Mouse (Mus musculus) CD4-positive, CD25-positive, alpha-beta regulatory T cell, adult 2 months (primary cell): ENCODE data around the gene Fbxo9.

Experiments used
- DNase-seq: peaks from one replicate; pipeline ENCODE4 v3.0.0-alpha.2; 2012; ENCODE audit warnings: low read depth, low spot score

Gene Fbxo9

DNA sequence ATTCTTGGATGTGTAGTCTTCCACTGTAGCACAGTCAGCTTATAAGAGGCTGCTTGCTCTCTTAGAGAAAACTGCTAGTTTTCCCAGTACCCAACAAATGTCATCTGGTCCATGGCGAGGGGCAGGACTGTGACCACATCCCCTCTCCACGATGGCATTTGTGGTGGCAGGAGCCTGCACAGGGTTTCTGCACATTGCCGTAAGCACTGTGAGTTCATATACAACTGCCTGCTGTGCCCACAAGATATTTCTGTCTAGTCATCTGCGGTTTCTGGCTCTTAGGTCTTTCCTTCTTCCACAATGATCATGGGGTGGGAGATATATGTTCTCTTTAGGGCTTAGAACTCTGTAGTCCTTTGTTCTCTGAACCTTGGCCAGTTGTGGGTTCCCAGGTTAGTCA lies 37.2 kb downstream of the Fbxo9 start:
- DNase-seq: no peak

DNA sequence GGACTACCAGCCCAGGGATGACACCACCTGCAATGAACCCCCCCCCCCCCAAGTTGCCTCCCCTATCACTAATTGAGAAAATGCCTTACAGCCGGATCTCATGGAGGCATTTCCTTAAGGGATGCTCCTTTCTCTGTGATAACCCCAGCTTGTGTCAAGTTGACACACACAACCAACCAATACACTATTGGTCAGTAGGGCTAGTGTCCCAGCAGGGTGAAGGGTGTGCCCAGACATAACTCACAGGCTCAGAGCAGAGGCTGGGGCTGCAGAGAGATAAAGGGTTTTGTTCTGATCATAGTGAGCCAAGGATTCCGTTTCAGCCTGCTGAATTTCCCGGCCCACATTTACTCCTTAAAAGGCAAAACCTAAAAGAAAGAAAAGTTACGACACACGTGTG lies 38.4 kb downstream of the Fbxo9 start:
- no peak for DNase-seq

GRCm38 (mm10) chr9:78064121-78064520 lies 44.7 kb downstream of the Fbxo9 start:
- DNase-seq: no peak

GRCm38 (mm10) chr9:78062392-78062791 lies 46.5 kb downstream of the Fbxo9 start:
- DNase-seq: no peak

DNA sequence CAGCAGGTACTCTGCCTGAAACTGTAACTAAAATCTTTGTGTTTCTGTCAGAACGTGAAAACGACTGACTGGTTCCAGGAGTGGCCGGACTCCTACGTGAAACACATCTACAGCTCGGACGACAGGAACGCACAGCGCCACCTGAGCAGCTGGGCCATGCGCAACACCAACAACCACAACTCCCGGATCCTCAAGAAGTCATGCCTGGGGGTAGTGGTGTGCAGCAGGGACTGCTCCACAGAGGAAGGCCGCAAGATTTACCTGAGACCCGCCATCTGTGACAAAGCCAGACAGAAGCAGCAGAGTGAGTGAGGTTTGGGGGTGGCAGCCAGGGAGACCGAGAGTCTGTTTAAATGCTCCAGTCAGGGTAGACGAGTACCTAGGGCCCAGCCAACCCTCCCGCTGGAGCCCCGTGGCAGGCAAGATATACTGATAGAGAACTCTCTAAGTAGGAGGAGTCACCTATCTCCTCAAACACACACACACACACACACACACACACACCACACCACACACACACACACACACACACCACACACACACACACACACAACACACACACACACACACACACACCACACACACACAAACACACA lies 49.2 kb downstream of the Fbxo9 start:
- no peak for DNase-seq

DNA sequence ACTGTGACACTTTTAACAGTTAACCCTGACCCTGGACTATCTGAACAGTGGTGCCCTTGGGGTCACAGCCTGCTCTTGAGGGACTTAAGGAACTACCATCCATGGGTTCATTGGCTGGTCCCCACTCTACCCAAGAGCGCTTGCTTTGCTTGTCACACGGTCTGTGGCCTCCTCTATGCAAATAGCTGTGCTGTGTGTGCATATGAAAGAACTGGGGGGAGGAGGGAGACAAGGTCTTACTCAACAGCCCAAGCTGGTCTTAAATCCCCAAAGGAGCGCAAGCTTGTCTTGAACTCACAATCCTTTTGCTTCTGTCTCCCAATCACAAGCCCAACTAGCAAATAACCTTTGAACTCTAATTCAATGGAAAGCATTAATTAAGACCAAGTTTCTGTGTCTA lies 54.6 kb downstream of the Fbxo9 start:
- DNase-seq: no peak

GRCm38 (mm10) chr9:78053821-78054220 lies 55.0 kb downstream of the Fbxo9 start:
- DNase-seq: no peak

- DNase-seq: no peak
Observed at GRCm38 (mm10) chr9:78051677-78052076, 57.2 kb downstream of the Fbxo9 start, which contains the start of gene Gcm1. TSS of gene Gcm1 (plus strand) at chr9:78051924.

GRCm38 (mm10) chr9:78050452-78050970 lies 58.4 kb downstream of the Fbxo9 start:
- no peak for DNase-seq

- DNase-seq: peak; percentile 21
Observed at GRCm38 (mm10) chr9:78046755-78047154, 62.1 kb downstream of the Fbxo9 start.

DNA sequence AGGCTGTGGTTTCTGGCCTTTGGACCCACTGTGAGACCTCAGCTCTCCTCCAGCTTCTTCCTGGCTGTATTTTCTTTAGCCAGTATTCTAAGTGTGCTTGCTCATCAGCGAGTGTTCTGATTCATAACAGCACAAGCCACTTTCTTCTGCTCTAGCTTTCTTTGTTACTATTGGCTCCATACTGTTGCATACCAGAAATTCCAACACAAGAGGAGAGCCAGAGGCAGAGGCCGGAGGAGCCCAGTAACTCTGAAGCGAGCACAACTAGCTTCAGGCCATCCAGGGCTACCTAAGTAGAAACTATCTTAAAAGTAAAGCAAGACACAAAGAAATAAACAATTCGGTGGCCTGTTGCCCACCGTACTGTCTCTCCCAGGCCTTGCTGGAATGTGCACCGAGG lies 63.7 kb downstream of the Fbxo9 start:
- no peak for DNase-seq

DNA sequence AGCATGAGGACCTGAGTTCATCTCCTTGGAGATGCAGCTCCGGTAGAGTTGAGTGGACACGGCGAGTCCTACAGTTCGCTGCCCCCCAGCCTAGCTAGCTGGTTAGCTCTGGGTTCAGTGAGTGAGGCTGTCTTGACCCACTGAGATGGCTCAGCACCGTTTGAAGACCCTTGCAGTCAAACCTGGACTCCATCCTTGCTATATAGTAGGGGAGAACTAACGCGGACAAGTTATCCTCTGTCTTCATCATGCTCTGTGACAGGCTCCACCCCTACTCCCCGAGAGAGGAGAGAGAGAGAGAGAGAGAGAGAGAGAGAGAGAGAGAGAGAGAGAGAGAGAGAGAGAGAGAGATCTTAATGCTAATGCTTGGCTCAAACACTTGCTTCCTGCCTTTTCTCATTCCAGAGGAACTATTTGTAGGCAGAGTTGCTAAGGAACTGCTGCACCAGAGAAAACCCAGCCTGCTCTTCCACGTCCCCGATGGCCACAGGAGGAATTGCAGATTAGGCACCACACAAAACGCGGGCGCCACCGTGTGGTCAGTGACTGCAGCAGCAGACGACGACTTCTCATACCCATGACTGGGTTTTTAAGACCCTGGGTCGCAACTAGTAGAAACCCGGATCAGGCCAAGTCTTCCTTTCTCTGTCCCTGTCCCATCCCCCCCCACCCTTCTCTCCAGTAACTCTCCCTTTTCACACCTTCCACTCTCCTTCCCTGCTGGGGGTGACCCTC lies 69.9 kb downstream of the Fbxo9 start:
- peak; percentile 91 for DNase-seq

- DNase-seq: no peak
Observed at GRCm38 (mm10) chr9:78035831-78036230, 73.0 kb downstream of the Fbxo9 start.

GRCm38 (mm10) chr9:78035296-78035695 lies 73.6 kb downstream of the Fbxo9 start:
- DNase-seq: no peak

- no peak for DNase-seq
Observed at GRCm38 (mm10) chr9:78032930-78033329, 75.9 kb downstream of the Fbxo9 start.
